Mouse (Mus musculus): ENCODE results near the gene Dars2. TPM values are rescaled to one million over a fixed set of nuclear protein-coding genes. Genes with fewer than 3 reads are reported as not detected.

Gene Dars2
- polyA plus RNA-seq, 1 experiment from 2014 or later = 29.5 TPM

DNA sequence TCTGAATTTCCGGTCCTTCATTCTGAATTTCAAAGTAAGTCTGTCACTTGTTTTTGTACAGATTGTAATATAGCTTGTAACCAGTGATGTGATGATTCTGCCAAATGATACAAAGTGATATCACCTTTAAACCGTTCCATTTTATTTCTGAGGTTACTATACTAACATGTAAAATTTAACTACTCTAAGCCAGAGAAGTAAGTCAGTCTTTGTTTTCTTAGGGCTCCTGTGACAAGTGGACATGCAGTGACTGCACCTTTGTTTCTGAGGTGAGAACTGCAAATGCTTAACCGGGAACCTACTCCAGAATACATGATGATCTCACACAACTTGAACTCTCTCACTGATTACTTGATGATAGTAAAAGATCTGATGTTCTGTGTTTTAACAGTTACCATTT is 32.5 kb downstream of the Dars2 start:
- Histone ChIP-seq H3K9me3 (ENCODE audit: control insufficient read depth, low read length) (no peaks in the 10 kb centered on the region), H3K4me3 (replicated peaks; ENCODE audit: low read depth, low read length) (peak overlapping the region; percentile 85), H3K27ac (replicated peaks; ENCODE audit: low read depth, low read length) (no peak overlapping the region), H3K4me1 (ENCODE audit: control insufficient read depth, insufficient read depth, low read length) (peaks cover 25% of the 10 kb centered on the region), H3K27me3 (ENCODE audit: control insufficient read depth, insufficient read depth, low read length) (no peaks in the 10 kb centered on the region), H3K9ac (replicated peaks; ENCODE audit: low read length) (peak overlapping the region; percentile 38), H3K4me2 (ENCODE audit: low read length) (peak overlapping the region; percentile 92), H3K36me3 (ENCODE audit: control insufficient read depth, insufficient read depth, low read length) (peaks cover 63% of the 10 kb centered on the region)
- 36% methylated on average over 3 of the region's 3 CpGs for WGBS
- ATAC-seq (ENCODE audit: low FRiP score, low TSS enrichment) (no peak), DNase-seq (no peak)

DNA sequence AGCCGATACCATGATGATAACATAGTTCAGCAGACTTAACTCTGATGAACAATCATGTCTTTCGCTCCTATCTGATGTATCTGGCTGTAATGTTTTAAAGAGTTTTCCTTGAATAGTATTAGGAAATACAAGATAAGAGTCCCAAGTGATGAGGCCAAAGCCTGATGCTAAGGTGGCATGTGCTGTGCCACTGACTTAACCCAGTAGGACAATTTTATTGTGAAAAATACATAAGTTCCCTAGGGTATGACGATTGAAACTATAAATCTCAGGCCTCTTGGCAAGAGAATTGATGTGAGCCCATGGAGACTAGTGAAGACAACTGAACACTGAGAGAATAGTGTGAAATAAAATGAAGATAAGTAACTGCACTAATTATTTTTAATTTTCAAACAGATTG is 32.9 kb downstream of the Dars2 start:
- WGBS = 23% methylated on average over 3 of the region's 3 CpGs
- DNase-seq (no peak), ATAC-seq (ENCODE audit: low FRiP score, low TSS enrichment) (no peak)
- Histone ChIP-seq H3K27ac (replicated peaks; ENCODE audit: low read depth, low read length) (no peak overlapping the region), H3K4me3 (replicated peaks; ENCODE audit: low read depth, low read length) (peak overlapping the region; percentile 85), H3K4me2 (ENCODE audit: low read length) (peak overlapping the region; percentile 92), H3K36me3 (ENCODE audit: control insufficient read depth, insufficient read depth, low read length) (peaks cover 60% of the 10 kb centered on the region), H3K27me3 (ENCODE audit: control insufficient read depth, insufficient read depth, low read length) (no peaks in the 10 kb centered on the region), H3K4me1 (ENCODE audit: control insufficient read depth, insufficient read depth, low read length) (peaks cover 25% of the 10 kb centered on the region), H3K9ac (replicated peaks; ENCODE audit: low read length) (peak overlapping the region; percentile 38), H3K9me3 (ENCODE audit: control insufficient read depth, low read length) (no peaks in the 10 kb centered on the region)

DNA sequence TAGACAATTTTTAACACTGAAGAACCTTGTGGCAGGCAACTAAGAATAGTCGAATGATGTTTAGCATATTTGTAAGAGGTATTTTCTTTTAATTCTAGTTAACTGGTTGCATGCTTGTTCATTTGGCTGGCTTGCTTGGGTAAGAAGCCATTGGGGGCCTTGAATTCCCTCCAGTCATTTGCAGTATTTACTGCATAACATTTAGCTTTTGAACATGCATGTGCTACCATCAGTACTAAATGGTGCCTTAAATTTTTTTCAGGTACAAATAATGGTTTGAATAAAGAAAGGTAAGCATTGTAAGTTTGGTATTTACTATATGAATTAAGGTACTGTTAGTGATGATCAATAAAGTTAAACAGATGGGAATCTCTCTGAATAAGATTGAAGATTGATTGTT is 33.4 kb downstream of the Dars2 start:
- Histone ChIP-seq H3K4me2 (ENCODE audit: low read length) (peak overlapping the region; percentile 92), H3K9ac (replicated peaks; ENCODE audit: low read length) (peak overlapping the region; percentile 75), H3K4me3 (replicated peaks; ENCODE audit: low read depth, low read length) (peak overlapping the region; percentile 85), H3K9me3 (ENCODE audit: control insufficient read depth, low read length) (no peaks in the 10 kb centered on the region), H3K36me3 (ENCODE audit: control insufficient read depth, insufficient read depth, low read length) (peaks cover 61% of the 10 kb centered on the region), H3K27me3 (ENCODE audit: control insufficient read depth, insufficient read depth, low read length) (no peaks in the 10 kb centered on the region), H3K27ac (replicated peaks; ENCODE audit: low read depth, low read length) (peak overlapping the region; percentile 78), H3K4me1 (ENCODE audit: control insufficient read depth, insufficient read depth, low read length) (peaks cover 25% of the 10 kb centered on the region)
- ATAC-seq (ENCODE audit: low FRiP score, low TSS enrichment) (no peak), DNase-seq (no peak)
- 0% methylated on average over 1 of the region's 1 CpGs for WGBS

DNA sequence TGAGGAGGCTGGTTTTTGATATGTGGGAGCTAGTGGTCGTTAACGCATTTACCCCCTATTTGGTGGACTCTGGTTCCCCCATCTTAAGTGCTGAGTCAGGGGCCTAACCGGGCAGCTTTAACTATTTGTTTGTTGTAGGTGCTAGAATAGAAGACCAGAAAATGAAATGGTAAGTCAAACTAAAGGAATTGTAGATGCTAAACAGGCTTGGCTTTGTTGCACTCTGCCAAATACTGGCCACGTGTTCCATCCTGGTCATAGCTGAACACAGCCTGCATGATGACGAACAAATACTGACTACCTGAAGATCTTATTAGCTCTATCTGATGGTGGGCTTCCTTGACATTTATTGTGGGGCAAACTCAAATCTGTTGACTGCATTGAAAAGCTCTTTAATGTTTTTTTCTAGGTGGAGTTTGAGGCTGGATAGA is 34.0 kb downstream of the Dars2 start:
- WGBS = 0% methylated on average over 5 of the region's 5 CpGs
- Histone ChIP-seq H3K9me3 (ENCODE audit: control insufficient read depth, low read length) (no peaks in the 10 kb centered on the region), H3K4me1 (ENCODE audit: control insufficient read depth, insufficient read depth, low read length) (peaks cover 25% of the 10 kb centered on the region), H3K27me3 (ENCODE audit: control insufficient read depth, insufficient read depth, low read length) (no peaks in the 10 kb centered on the region), H3K9ac (replicated peaks; ENCODE audit: low read length) (peak overlapping the region; percentile 75), H3K4me3 (replicated peaks; ENCODE audit: low read depth, low read length) (peak overlapping the region; percentile 85), H3K36me3 (ENCODE audit: control insufficient read depth, insufficient read depth, low read length) (peaks cover 62% of the 10 kb centered on the region), H3K4me2 (ENCODE audit: low read length) (peak overlapping the region; percentile 92), H3K27ac (replicated peaks; ENCODE audit: low read depth, low read length) (peak overlapping the region; percentile 78)
- DNase-seq (peak; percentile 53), ATAC-seq (ENCODE audit: low FRiP score, low TSS enrichment) (no peak)

DNA sequence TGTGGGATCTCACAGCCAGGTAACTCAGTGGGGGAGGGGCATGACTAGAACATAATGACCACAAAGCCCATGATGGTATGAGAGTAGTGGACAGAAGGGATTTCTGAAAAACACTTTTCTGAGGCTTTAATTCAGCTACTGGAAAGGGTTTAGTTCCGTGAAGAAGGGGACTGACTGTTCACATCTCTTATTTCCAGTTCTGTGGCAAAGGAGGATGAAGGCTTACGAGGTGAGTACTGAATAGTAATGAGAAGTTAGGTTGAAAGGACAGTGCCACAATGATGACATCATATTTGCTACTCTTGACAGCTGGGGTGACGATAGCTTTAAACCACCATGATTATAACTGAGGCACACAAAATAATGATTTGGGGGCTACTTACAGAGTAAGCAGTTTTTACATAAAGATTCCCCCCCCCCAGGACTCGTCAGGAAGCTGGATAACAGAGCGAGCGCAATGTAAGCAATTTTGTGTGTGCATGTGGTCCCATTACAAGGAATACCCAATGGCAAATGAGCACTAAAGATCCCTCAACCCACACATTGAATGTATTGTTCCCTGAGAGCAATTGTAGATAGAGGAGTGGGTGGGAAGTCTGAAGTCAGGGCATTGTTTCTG is 34.6 kb downstream of the Dars2 start:
- under 1% methylated on average over 6 of the region's 6 CpGs for WGBS
- H3K4me2 ChIP-seq (ENCODE audit: low read length) = peak overlapping the region; percentile 92
- peak overlapping the region; percentile 75 for H3K9ac ChIP-seq (replicated peaks; ENCODE audit: low read length)
- peak overlapping the region; percentile 78 for H3K27ac ChIP-seq (replicated peaks; ENCODE audit: low read depth, low read length)
- H3K4me1 ChIP-seq (ENCODE audit: control insufficient read depth, insufficient read depth, low read length) = peaks cover 25% of the 10 kb centered on the region
- no peak for DNase-seq
- no peaks in the 10 kb centered on the region for H3K9me3 ChIP-seq (ENCODE audit: control insufficient read depth, low read length)
- H3K36me3 ChIP-seq (ENCODE audit: control insufficient read depth, insufficient read depth, low read length) = peaks cover 64% of the 10 kb centered on the region
- H3K4me3 ChIP-seq (replicated peaks; ENCODE audit: low read depth, low read length) = peak overlapping the region; percentile 85
- no peak for ATAC-seq (ENCODE audit: low FRiP score, low TSS enrichment)
- H3K27me3 ChIP-seq (ENCODE audit: control insufficient read depth, insufficient read depth, low read length) = no peaks in the 10 kb centered on the region

DNA sequence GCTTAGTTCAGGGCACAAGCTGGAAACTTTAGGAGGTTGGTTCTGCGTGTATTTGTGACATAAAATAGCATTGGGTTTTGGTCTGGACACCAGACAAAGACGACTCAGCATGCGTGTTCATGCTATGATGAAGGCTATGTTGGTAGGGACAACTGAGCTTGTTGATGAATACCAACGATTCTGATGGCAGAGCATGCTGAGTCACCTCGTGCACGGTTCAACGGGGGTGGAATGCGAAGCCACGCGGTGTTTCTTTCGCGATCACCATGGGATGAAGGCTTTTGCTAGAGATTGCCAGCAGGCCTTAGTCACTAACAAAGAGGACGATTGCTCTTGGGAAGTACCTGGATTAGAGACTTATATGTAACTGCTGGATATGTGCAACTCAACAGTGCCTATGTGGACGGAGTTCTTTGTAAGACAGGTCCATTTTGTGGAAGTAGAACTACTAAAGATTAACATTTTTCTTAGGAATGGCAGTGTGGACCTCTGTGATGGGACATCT is 35.1 kb downstream of the Dars2 start:
- peak overlapping the region; percentile 78 for H3K27ac ChIP-seq (replicated peaks; ENCODE audit: low read depth, low read length)
- H3K4me3 ChIP-seq (replicated peaks; ENCODE audit: low read depth, low read length) = peak overlapping the region; percentile 85
- peak; percentile 38 for ATAC-seq (ENCODE audit: low FRiP score, low TSS enrichment)
- H3K9me3 ChIP-seq (ENCODE audit: control insufficient read depth, low read length) = no peaks in the 10 kb centered on the region
- H3K4me1 ChIP-seq (ENCODE audit: control insufficient read depth, insufficient read depth, low read length) = peaks cover 25% of the 10 kb centered on the region
- peak overlapping the region; percentile 92 for H3K4me2 ChIP-seq (ENCODE audit: low read length)
- H3K9ac ChIP-seq (replicated peaks; ENCODE audit: low read length) = peak overlapping the region; percentile 75
- 0% methylated on average over 14 of the region's 14 CpGs for WGBS
- no peaks in the 10 kb centered on the region for H3K27me3 ChIP-seq (ENCODE audit: control insufficient read depth, insufficient read depth, low read length)
- H3K36me3 ChIP-seq (ENCODE audit: control insufficient read depth, insufficient read depth, low read length) = peaks cover 60% of the 10 kb centered on the region
- peak; percentile 73 for DNase-seq

DNA sequence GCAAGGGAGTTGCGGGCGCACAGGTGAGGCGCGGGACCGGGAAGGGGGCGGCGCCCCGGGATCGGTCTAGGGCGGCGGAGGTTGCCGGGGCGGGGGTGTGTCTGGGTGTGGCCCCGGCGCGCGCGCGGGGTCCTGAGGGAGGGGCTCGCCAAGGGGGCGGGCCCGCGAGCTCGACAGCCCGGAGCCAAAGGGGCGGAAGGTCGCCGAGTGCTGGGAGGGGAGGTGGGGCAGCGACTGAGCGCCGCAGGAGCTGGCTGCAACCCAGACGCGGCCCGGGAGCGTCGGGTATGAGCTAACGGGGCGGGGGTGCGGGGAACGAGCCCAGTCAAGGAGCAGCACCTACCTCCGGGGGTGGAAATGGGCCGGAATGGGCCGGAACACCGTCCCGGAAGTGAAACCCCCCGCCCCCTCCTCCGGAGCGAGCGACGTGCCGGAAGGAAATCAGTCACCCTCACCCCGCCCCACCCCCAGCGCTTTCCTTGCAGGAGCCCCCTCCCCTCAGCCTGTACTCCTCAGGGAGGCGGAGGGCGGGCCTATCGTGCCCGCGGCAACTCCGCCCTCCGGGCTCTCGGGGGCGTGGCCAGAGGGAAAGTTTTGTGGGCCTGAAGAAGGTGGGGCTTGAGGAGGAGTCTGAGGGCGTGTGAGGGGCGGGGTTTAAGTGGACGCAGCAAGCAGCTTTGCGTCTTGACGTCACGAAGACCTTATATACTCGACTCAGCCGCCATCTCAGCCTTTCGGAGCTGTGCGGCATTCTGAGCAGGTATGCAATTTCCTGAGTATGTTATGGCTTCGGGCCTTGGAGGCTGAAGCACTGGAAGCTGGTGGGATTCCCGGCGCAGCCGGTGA is 35.8 kb downstream of the Dars2 start, which contains the start of gene Zbtb37:
TSS of gene Zbtb37 (minus strand) at position 415 of the 846 bp plus-strand sequence.
- DNase-seq = peak; percentile 99
- peak within 1 kb of the TSS; percentile 85 for H3K4me3 ChIP-seq (replicated peaks; ENCODE audit: low read depth, low read length)
- WGBS = under 1% methylated on average over 67 of the region's 76 CpGs
- no peaks in the 10 kb centered on the region for H3K27me3 ChIP-seq (ENCODE audit: control insufficient read depth, insufficient read depth, low read length)
- H3K36me3 ChIP-seq (ENCODE audit: control insufficient read depth, insufficient read depth, low read length) = peaks cover 62% of the 10 kb centered on the region
- ATAC-seq (ENCODE audit: low FRiP score, low TSS enrichment) = peak; percentile 97
- peaks cover 25% of the 10 kb centered on the region for H3K4me1 ChIP-seq (ENCODE audit: control insufficient read depth, insufficient read depth, low read length)
- H3K9me3 ChIP-seq (ENCODE audit: control insufficient read depth, low read length) = no peaks in the 10 kb centered on the region
- peak within 1 kb of the TSS; percentile 92 for H3K4me2 ChIP-seq (ENCODE audit: low read length)
- peak within 1 kb of the TSS; percentile 78 for H3K27ac ChIP-seq (replicated peaks; ENCODE audit: low read depth, low read length)
- H3K9ac ChIP-seq (replicated peaks; ENCODE audit: low read length) = peak within 1 kb of the TSS; percentile 75

DNA sequence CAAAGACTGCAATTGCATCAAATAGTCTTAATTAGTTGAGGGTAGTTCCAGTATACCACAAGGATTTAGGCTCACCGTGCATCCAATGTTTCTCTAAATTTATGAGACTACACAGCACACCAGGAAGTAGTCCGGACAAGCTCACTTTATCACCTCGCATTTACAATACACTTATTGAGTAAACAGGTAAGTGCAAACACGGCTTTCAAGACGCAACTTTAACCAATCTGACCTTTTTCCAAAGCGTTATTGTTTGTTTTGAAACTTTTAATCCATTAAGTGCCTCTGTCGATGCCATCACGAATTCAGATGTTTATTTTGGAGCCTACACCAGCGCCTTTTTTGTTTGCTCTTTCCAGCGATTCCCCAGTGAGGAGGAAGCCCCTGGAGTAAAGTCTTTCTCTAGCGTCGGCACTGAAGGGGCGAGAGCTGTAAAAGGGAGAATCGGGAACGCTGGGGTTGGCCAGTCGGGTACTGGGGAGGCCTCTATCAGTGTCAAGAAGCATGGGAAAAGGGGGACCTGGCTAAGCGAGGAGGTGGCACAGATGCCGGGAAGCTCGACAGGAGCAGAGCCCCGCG is 36.5 kb downstream of the Dars2 start:
- Histone ChIP-seq H3K4me3 (replicated peaks; ENCODE audit: low read depth, low read length) (peak overlapping the region; percentile 85), H3K9me3 (ENCODE audit: control insufficient read depth, low read length) (no peaks in the 10 kb centered on the region), H3K36me3 (ENCODE audit: control insufficient read depth, insufficient read depth, low read length) (peaks cover 57% of the 10 kb centered on the region), H3K9ac (replicated peaks; ENCODE audit: low read length) (peak overlapping the region; percentile 75), H3K27me3 (ENCODE audit: control insufficient read depth, insufficient read depth, low read length) (no peaks in the 10 kb centered on the region), H3K4me1 (ENCODE audit: control insufficient read depth, insufficient read depth, low read length) (peaks cover 25% of the 10 kb centered on the region), H3K27ac (replicated peaks; ENCODE audit: low read depth, low read length) (peak overlapping the region; percentile 78), H3K4me2 (ENCODE audit: low read length) (peak overlapping the region; percentile 77)
- WGBS = 3% methylated on average over 21 of the region's 21 CpGs
- ATAC-seq (ENCODE audit: low FRiP score, low TSS enrichment) (no peak), DNase-seq (no peak)

Data from midbrain, embryonic 14.5 days (tissue).